Mouse (Mus musculus) activated CD4-positive, CD25-positive, alpha-beta regulatory T cell, adult 9 weeks (primary cell): Measurements from ENCODE around the gene Casp7. TPM values are rescaled to one million over a fixed set of nuclear protein-coding genes. Genes with fewer than 3 reads are reported as not detected.

Experiments
- polyA plus RNA-seq: library from polyadenylated mRNA; unstranded; fragments of 100-300 nt; shearing (Covaris generic); gene quantifications from one replicate; pipeline ENCODE4 v1.2.1, GENCODE M21; 2017

The Casp7 gene
- polyA plus RNA-seq, result 46.7 TPM

GRCm38 (mm10) chr19:56396669-56397621 is at the start of gene Casp7:
Casp7 (plus strand) TSS chr19:56397129.

GRCm38 (mm10) chr19:56389879-56390278 is 7.0 kb upstream of the Casp7 start, which contains the start of gene Nrap:
Nrap (minus strand) TSS chr19:56390037.

GRCm38 (mm10) chr19:56461522-56462101 is 64.7 kb downstream of the Casp7 start, which contains the start of gene Plekhs1:
Plekhs1 (plus strand) TSS chr19:56461640.

Other genes starting within 250 kb of the Casp7 start
- gene Habp2, start 110.0 kb upstream of the Casp7 start, polyA plus RNA-seq, result not detected
- gene Nrap, start 7.1 kb upstream of the Casp7 start, polyA plus RNA-seq, result 0.11 TPM
- gene Plekhs1, start 64.5 kb downstream of the Casp7 start, polyA plus RNA-seq, result not detected
- gene Dclre1a, start 151.1 kb downstream of the Casp7 start, polyA plus RNA-seq, result 14.6 TPM
- 5.2 TPM for gene Nhlrc2, start 151.1 kb downstream of the Casp7 start, polyA plus RNA-seq